Mouse (Mus musculus) spleen, embryonic (tissue): ENCODE measurements around the gene Hexim1.

Experiments used
- CTCF ChIA-PET: fragments of 350-600 bp; sonication (Branson Sonifier 250); formaldehyde crosslinking; loops from one replicate; lab custom pipeline; 2022; lab: Charles Lee

Hexim1 gene

DNA sequence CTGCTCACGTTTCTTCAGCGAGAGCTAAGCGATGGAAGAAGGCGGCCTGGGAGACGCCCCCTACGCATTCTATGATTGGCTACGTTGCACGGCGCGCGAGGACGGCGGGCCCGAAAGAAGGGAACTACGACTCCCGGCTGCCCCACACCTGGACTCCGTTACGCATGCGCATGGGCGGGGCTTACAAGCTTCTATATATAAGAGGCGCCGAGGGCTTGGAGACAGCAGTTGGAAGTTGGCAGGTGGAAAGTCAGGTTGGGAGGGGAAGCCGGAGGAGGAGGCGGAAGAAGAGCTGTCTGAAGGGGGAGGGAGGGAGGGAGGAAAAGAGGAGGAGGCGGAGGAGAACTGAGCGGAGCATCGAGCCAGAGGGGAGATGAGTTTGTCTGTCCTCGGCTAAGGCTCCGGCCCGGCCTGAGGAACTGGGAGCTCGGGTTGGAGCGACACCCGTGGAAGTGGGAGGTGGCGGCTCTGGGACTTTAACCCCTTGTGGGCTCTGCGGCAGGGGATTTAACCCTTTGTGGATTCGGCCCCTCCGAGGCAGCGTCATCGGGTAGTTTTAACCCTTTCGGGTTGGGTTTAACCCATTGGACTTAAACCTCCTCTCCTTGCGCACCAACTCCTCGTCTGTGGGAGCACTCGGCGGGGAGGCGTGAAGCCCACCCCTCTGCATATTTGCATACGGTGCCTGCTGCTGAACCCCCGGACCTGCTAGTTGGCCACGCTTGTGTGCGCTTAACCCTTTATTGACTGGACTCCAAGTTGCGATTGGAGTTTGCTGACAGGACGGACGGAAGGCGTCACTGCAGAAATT is at the start of gene Hexim1:
Gene Hexim1, plus strand, starts transcription at position 224 of the 811 bp plus-strand sequence.
- CTCF ChIA-PET, result interaction anchor here (0.6 to 2.2 kb wide), 5 partner anchors 11 to 214 kb away, joined by 3 to 6 read pairs (median 4); partner anchors contain the start of gene Hexim2

GRCm38 (mm10) chr11:103067051-103067361 is 49.0 kb upstream of the Hexim1 start:
- CTCF ChIA-PET, result no interaction called here

- CTCF ChIA-PET, result no interaction called here
Observed at GRCm38 (mm10) chr11:103067457-103068001, 48.5 kb upstream of the Hexim1 start.

DNA sequence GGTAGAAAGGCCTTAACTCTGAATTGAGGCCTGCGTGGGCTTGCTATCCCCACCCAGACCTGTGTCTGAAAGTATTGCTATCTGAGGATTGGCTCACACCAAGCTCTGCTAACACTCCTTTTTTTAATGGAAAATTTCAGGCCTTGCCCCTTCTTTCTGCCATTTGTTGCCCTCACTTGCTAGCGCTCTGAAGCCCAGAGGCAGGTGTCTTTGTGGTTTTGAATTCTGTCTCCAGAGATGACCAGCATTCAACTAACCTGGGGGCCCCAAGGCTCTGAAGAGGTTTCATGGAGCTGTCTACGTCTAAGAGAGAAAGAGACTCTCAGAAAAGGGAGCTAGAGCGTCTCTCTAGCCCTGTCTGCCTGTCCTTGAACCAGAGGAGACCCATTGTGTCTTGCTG is 47.8 kb upstream of the Hexim1 start:
- CTCF ChIA-PET, result no interaction called here

GRCm38 (mm10) chr11:103068884-103069283 is 47.1 kb upstream of the Hexim1 start:
- CTCF ChIA-PET, result no interaction called here

- CTCF ChIA-PET, result no interaction called here
Observed at GRCm38 (mm10) chr11:103069731-103070130, 46.3 kb upstream of the Hexim1 start.

DNA sequence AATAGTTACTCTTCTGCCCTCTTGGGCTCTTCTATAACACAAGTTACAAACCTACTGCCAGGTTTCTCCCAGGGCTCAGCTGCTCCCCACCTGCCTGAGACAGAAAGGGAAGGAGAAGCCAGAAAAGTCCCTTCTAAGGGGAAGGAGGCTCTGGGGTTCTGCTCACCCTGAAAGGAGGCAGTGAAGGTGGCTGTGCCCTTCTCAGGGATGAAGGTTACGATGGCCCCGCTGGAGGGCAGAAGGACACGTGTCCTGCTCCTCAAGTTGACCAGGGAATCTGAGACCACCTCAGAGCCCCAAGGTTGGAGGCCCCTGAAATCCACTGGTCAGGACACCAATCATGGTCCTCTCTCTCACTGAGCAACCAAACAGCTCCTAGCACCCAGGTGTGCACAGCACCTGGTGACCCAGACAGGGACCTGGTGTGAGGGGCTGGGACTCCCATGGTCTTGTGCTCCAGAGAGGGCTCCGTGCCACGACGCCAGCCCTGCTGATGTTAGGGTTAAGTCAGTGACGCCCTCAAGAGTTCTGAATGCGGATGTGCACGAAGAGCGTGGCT is 45.6 kb upstream of the Hexim1 start:
- CTCF ChIA-PET, result no interaction called here

GRCm38 (mm10) chr11:103073671-103074070 is 42.4 kb upstream of the Hexim1 start:
- CTCF ChIA-PET, result no interaction called here

GRCm38 (mm10) chr11:103074121-103074650 is 41.8 kb upstream of the Hexim1 start:
- CTCF ChIA-PET, result no interaction called here

GRCm38 (mm10) chr11:103074796-103075323 is 41.2 kb upstream of the Hexim1 start:
- CTCF ChIA-PET, result no interaction called here

DNA sequence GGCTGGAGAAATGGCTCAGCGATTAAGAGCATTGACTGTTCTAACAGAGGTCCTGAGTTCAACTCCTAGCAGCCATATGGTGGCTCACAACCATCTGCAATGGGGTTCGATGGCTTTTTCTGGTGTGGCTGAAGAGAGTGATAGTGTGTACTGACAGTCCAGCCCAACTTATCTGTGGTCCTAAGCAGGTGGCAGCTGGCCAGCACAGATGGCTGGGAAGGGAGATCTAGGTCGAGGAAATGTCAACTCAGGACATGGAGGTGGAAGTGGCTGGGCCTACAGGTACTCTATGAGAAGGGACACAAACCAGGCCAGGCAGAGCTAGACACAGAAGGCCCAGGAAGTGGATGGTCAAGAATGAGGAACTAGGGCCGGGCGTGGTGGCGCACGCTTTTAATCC is 40.0 kb upstream of the Hexim1 start:
- CTCF ChIA-PET, result no interaction called here

DNA sequence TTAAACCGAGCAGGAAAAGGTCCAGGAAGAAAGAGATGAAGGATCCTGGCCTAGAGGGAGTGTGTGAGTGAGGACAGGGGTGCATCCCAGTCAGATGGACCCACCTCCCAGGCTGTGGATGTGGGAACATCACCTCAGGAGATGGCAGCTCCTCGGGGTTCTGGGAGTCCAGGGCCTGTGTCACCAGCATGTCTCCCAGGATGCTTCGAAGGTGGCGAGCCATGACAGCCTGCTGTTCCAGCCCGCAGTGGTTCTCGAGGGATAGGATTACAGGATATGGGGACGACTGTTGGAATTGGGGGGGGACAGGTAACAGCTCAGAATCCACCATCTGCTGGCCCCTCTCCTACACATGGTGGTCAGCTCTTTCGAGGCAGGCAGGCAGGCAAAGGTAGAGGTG is 39.5 kb upstream of the Hexim1 start:
- CTCF ChIA-PET, result no interaction called here

DNA sequence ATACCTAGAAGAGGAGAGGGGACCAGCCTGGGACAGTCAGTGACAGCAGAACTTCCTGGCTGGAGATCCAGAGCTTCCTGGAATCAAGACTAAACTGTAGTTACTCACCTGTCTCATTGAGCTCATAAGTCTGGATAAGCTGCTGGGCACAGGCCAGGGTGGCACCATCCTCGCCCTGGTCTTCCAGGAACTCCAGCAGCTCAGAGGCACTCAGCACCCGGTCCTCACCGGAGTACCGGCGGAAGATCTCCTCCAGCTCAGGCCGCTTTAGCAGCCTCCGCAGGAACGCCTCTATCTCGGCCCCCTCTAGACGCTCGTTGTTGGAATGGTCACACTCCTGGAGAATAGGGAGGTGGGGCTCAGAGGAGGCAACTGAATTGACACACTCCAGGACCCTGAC is 37.9 kb upstream of the Hexim1 start:
- CTCF ChIA-PET, result no interaction called here

DNA sequence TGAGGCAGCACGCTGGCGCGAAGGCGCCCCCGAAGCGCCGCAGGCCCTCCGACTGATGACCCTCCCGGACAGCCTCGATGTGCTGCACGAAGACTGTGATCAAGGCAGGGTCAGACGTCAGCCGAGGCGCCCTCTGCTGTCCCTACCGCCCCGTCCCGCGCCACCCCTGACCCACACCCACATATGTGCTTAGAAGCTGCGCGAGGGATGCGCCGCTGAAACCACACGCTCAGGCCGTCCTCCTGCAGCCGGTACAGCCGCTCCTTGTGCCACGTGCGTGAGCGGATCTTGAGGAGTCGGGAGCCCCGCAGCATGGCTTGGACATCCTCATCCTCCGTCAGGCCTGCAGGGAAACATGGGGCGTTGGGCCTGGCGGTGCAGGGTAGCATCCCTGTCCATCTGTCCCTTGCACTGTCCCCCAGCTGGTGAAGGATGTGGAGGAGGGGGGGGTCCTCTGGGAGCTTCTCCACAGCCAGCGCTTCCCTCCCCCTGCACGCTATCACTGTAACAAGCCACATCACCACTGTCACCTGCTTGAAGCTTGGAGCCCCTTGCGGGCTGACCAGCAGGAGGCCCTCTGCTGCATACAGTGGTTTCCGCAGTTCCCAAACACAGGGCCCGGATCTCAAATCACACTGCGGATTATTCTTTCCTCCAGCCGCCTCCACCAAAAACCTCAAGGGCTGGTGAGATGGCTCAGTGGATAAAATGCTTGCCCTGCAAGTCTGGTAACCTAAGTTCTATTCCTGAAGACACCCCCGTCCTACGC is 35.5 kb upstream of the Hexim1 start:
- CTCF ChIA-PET, result no interaction called here

- CTCF ChIA-PET, result no interaction called here
Observed at GRCm38 (mm10) chr11:103081631-103082030, 34.4 kb upstream of the Hexim1 start.

- CTCF ChIA-PET, result no interaction called here
Observed at GRCm38 (mm10) chr11:103093306-103093705, 22.7 kb upstream of the Hexim1 start.

DNA sequence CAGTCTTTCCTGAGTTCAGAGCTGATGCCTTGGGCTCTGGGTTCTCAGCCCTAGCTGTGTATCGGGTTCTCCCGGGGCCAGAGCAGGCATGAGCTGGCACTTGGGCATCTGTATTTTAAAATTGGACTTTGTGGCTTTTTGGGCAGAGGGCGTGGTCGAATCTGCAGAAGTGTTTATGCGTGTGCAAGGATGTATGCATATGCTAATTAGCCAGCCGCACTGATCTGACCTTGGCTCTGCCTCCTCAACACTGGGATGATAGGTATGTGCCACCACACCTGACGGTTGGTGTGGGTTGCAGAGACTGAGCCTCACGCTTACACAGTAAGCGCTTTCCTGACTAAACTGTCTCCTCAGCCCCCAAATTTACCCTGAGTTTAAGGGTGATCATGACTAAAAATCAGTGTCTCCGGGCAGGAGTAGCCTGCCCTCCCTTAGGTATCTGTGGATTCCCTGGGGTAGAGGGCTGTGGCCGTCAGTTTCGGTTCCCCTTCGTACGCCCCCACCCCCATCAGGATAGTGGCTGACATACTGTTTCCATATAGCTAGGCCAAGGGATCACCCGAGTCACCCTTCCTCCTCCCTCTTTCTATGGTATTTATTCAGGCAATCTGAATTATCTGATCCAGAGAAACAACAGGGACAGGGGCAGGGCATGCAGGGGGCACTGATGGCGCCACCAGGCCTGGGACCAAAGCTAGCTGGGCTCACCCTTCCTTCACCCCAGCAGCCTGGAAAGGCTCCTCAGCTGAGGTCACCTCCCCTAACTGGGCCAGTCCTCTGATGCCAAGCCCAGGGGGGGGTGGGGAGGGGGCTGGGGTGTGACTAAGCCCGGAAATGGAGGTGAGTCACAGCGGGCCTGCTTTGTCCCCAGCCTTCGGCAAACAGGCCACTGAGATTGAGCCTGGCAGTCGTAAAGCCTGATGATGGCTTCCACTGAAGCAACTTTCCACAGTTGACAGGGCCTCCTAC is 21.9 kb upstream of the Hexim1 start:
- CTCF ChIA-PET, result interaction anchor here (0.6 kb wide), 1 partner anchor 210 kb away, joined by 3 read pairs; no protein-coding TSS in a partner anchor

DNA sequence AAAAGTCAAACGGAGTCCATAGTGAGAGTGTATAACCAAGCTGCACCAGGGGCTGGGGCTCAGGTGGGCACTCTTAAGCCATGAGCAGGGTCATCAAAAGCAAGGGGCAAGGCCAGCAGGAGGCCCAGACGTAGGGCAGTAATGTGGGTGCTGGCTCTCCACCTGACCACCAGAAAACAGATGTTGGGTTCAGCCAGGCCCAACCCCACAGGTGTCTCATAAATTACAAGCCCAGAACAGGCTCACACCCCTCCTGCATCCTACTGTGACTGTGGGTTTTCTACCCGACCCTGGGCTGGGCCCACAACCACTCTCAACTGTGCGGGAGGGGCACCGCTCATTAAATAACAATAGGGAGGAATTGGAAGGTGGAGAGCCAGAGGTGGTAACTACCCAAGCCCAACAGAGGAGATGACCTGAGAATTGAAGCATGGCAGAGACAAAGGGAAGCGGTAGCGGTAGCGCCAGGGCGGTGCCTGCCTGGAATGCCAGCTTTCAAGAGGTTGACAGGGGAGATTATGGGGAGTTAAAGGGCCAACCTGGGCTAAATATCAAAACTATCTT is 20.8 kb upstream of the Hexim1 start:
- CTCF ChIA-PET, result no interaction called here

DNA sequence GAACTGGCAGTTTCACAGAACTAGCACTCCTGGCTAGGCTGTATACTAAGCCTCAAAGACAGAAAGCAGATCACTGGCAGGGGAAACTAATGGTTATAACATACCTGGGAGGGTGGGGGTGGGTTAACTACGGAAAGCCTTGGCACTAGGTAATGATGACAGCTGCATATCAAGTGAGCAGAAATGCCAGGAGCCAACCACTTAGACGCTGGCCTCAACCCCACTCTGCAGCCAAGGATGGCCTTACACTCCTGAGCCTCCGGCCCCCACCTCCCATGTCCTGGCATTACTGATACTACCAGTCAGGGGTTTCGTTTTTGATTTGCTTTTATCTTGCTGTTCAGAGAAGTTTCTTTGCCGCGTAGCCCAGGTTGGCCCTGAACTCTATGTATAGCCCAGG is 20.2 kb upstream of the Hexim1 start:
- CTCF ChIA-PET, result no interaction called here
